Mouse (Mus musculus) B cell, adult 2 months (primary cell): ENCODE results near the gene Ush2a.

Experiments used
- DNase-seq, 2 experiments: peaks; one replicate each; pipeline ENCODE4 v3.0.0; 2022

Gene Ush2a

DNA sequence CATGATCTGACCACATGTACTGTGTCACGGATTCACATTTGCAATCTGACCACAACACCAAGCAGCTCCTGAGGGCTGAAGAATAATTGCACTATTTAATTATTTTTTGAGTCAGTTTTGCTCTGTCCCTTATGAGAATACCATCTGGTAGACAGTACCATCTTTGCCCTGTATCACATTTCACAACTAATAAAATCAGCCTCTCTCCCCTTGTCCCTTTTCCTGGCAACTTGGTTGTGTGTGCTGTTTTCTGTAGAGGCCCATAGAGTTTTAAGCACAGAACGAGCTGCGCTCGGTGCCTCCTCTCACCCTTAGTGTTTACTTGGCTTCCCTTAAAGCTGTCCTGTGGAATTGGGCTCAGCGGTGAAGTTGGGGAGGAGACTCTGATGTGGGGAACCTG, 290.0 kb downstream of the Ush2a start:
- DNase-seq: no peak

DNA sequence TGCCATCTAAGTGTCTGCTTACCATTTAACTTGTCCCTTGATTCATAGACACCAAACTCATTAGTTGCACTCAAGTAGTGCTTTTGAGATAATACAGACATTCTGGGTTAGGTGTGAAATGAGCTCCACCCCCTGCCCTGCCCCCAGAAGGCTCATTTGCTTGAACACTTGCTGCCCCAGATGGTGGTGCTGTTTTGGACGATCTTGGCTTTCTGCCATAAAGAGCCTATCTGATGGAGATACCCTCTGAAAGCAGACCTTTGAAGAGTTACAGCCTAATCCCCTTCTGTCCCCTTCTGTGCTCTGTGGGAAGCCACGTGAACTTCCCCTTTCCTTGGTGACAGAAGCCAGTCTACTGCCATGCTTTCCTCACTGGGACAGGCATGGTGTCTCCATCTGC, 297.1 kb downstream of the Ush2a start:
- DNase-seq: no peak

DNA sequence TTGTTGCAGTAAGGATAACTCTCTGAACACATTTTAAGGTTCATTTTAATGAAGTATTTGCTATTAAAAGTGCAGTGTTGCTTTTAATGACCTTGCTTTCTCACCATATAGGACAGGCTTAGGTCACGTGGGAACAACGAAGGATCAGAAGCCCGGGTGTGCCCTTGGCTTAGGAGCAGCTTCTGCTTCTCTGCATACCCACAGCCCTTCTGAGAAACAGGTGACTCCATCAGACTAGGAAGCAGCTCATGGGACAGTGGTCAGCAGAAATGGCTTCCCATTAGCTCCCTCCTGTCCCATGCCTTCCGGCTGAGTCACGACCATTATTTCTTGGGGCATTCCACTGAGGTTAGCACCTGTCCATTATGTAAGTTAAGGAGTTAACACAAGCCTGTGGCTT, 304.4 kb downstream of the Ush2a start:
- DNase-seq: no peak

DNA sequence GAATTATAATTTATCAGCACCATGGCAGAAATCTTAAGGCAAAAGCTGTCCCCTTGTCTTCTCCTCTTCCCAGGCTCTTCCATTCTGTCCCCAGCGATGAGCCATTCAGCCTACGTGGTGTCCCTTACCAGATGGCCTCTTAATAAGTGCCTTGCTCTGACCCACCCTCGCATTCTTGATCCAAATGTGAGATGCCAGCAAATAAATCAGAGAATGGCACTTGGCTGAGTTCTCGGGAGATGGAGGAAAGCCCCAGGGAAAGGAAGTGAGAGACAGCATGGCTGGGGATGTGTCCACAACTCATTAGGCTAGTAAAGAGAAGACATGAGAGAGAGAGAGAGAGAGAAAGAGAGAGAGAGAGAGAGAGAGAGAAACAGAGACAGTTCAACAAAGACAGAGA, 305.7 kb downstream of the Ush2a start:
- DNase-seq: no peak

DNA sequence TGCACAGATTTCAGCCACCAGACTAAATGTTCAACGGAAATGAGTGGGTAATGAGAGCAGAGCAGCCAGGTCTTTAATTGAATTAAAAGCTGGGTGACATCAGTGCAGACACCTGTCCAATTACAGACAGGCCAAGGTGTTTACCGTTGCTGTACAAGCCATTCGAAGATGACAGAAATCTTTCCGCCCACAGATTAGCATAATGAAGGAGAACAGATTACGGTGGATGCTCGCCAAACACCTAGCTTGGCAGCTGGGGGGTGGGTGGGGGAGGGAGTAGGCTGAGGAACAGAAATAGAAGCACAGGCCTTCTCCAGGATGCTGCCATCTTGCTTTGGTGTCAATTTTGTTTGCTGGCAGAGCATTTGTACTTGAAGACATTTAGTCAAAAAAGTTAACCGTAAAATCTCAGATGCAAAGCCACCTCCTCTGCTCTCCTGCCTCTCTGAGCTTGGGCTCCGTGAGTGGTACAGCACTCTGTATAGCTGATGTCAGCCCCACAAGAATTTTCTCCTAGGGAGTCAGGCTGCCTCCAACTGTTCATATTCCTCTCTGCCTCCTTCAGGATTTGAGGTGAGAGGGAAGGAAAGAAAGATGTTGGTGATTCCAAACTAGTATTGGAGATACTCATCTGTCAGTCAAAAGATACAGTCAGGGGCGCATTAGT, 306.6 kb downstream of the Ush2a start:
- DNase-seq: no peak

GRCm38 (mm10) chr1:188576246-188576747, 314.5 kb downstream of the Ush2a start:
- DNase-seq: no peak

DNA sequence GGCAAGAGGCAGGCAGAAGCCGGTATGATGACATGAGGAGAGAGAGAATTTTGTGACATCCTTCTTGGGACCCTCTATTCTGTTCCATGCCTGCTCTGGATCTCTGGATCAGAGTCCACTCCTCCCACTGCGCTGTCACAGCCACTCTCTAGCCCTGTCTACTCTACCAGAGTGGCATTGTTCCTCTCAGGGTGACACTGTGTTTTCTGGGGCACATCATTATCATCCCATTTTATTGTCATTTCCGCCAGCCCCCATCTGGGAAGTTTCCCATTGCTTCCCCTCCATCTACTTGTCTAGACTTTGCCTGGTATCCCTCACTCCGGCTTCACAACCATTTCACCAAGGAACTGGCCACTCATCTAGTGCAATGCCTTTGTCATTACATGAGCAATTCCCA, 315.6 kb downstream of the Ush2a start:
- DNase-seq: no peak

GRCm38 (mm10) chr1:188581136-188581535, 319.3 kb downstream of the Ush2a start:
- DNase-seq: no peak

GRCm38 (mm10) chr1:188595251-188595650, 333.4 kb downstream of the Ush2a start:
- DNase-seq: no peak

DNA sequence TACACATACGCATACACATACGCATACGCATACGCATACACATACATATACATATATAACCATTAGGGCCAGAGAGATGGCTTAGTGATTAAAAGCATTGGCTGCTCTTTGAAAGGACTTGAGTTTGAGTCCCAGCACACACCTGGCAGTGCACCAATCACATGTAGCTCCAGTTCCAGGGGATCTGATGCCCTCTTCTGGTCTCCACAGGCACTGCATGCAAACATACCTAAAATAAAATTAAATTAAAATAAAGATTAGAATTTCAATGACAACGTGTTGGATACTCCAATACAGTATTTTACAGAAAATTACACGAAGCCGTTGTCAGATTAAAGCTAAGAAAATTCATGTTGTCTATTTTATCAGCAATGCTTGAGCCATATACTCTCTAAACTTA, 336.2 kb downstream of the Ush2a start:
- DNase-seq: no peak

DNA sequence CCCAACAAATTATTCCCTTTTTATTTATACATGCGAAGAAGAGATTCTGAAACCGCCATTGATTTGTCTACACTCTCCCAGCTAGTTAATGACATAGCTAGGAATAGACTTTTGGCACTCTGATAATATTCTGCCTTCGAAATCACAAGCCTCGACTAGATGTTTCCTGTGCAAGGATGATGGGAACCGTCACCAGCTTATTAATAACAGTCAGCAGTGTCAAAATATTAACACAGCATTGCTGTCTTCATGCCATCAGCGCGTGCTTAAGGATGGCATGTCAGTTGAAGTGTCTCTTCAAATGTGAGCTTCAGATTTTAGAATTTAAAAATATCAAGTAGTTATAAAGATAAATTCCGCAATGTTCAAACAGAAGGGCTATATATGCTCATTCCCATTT, 337.3 kb downstream of the Ush2a start:
- DNase-seq: no peak

DNA sequence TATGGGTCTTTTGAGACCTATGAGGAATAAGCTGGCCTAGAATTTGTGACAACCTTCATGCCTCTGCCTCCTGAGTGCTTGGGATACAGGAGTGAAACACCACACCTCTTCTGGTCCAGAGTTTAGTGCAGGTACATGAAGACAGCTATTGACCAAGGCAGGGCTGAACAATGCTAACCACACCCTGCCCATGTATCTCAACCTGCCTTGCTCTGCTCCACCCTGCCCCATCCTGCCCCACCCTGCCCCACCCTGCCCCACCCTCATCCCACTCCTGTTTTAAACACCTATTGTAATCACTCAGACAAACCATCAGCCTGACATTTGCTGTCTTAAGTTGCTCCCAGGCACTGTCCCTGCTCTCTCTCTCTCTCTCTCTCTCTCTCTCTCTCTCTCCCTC, 344.6 kb downstream of the Ush2a start:
- no peak for DNase-seq

DNA sequence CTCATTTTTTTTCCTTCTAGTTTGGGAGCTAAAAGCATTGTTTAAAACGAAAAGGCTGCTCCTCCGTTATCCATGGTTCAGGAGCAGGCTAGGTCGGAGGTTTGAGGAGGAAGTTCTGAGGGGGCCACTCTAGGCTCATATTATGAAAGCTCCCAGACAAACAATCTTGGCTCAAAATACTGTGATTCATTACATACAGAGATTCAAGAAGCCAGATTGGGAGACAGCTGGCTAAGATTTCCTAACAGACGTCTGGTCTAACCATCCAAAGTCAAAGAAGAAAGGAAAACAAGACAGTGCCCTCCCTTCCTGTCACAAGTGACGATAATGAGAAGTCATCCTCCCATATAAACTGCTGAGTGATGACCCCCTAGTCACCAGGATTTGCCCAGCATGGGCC, 354.7 kb downstream of the Ush2a start:
- no peak for DNase-seq

DNA sequence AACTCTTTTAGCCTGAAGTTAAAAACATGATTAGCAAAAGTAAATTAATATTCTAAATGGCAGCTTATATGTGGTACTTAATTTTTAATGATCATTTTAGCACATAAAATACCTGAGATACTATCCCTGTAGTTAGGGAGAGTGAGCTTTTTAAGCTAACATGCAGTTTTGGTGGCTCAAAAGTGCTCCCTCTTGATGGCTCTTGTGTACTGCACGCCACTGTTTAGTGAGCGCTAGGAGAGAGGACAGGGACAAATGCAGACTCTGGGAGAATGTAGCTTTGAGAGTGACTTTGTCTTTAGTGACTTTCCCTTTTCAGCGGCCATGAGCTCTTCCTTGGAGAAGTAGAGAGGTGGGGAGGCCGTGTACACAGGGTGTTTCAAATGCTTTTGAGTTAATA, 371.9 kb downstream of the Ush2a start:
- DNase-seq: no peak

DNA sequence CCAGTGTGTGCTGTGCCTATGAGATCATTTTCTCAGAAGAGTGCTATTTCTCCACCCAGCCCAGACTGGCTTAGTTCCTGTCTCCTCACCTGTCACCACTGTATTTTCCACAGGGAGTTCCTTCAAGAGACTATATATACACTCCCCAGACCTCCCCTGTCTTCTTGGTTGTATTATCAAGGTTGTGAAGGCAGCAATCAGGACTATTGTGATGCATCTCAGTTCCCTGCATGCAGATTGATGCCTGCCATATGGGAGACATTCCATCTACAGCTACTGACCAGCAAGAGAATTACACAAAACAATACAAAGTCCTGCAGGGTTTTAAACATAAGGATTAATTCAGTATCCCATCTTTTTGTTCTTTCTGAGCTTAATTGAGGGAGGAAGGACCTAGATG, 377.8 kb downstream of the Ush2a start:
- DNase-seq: no peak

DNA sequence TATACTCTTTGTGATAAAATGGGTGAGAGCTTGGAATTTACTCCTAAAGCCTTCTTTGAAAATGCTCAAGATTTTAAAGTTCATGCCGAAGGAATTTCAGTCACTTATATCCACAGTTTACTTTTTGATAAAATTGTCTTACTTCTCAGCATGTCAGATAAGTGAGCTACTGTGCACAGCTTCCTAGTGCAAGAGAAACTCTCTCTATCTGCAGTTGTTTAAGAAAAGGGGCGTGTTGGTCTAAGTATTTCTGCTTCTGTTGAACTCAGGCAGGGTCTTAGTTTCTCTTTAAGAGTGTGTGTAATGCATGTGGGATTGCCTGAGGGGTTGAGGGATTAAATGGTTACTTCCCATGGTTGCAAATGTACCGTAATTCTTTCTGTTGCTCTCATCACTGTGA, 381.3 kb downstream of the Ush2a start:
- no peak for DNase-seq

GRCm38 (mm10) chr1:188653001-188653400, 391.2 kb downstream of the Ush2a start:
- DNase-seq: no peak

DNA sequence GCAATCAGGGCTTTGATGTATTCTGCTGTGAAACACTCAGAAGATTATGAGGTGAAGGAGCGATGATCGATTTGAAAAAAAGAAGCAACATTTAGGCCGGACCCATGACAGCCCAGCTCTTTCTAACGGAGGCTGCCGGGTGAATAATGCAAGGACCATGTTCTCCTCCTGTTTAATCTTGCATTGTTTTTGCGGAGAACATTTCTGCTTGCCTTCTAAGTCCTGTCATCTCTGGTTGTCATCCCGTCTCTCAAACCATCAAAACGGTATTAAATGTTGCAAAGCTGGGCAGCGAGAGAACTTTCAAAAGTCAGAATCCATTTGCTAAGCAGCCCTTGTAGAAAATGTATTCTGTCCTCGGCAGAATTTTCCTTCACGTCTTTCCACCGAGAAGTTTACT, 394.3 kb downstream of the Ush2a start:
- no peak for DNase-seq

GRCm38 (mm10) chr1:188659159-188659558, 397.3 kb downstream of the Ush2a start:
- DNase-seq: no peak

GRCm38 (mm10) chr1:188660339-188660738, 398.5 kb downstream of the Ush2a start:
- DNase-seq: no peak

DNA sequence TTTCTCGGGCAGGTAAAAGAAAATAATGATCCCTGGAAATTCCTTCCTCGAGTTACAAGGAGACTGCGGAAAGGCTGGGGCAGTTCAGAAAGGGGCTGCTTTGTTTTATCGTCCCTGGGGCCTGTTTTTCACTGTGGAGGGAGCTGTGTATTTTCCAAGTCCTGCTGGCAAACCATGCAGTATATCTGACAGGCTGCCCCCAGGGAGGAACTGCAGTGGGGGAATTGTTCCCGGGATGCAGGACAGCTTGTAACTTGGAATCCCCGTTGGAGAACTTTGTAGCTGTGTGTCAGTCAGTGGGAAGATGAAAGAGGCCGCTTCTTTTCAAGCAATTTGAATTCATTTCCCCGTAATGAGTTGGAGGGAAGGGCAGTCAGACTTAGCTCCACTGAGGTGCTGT, 399.1 kb downstream of the Ush2a start:
- no peak for DNase-seq

GRCm38 (mm10) chr1:188667460-188667859, 405.6 kb downstream of the Ush2a start:
- no peak for DNase-seq

DNA sequence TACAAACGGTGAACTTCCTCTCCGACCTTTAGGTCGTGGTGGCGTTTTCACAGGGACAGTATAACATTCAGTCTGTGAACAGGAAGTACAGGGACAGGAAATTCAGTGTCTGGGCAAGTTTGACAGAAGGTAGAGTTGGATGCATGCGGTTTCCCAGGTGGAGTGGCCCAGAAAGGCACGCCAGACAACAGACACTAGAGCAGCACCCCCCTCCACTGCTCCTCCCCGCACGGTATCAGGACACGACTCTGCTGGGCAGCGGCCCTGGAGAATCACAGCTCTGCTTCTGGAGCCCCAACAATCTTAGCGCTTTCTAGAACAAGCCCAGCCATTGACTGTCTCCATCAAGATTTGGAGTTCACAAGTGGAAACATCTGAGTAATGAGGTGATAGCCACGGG, 406.7 kb downstream of the Ush2a start:
- DNase-seq: no peak

- no peak for DNase-seq
These were observed 411.0 kb downstream of the Ush2a start for GRCm38 (mm10) chr1:188672871-188673270.
